Mouse (Mus musculus): ENCODE measurements around the gene Zfp335.

DNA sequence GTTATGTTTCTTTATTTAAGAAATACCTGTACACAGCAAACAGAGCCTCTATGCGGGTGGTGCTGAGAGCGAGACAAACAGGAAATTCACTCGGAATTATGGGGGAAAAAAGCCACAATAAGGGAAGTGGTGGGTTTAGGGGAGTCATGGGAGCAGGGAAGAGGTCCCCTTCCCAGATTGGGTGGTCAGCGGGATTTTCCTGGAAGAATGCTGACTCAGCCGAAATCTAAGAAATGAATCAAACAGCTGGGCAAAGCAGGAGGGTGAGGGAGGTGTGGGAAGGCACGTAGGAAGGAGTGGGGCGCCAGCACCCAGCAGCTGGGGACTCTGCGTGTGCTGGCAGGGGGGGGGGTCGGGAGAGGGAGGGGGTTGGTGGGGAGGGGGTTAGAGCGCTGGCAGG lies 22.0 kb upstream of the Zfp335 start:
- TF ChIP-seq CTCF (IDR thresholded peaks at IDR 0.05; ENCODE audit: borderline replicate concordance, extremely low read depth, insufficient read depth, insufficient read length) (no peak), POLR2A (IDR thresholded peaks at IDR 0.05; ENCODE audit: borderline replicate concordance, extremely low read depth, insufficient read depth, insufficient read length, poor library complexity, severe bottlenecking) (no peak)

All from brain, embryonic 14.5 days (tissue).